Mouse (Mus musculus): ENCODE measurements around the gene Lrpap1.

The Lrpap1 gene

GRCm38 (mm10) chr5:35104960-35105921 is at the start of gene Lrpap1:
Lrpap1 (minus strand) TSS chr5:35105766.
- DNase-seq = peak; percentile 86

- DNase-seq = no peak
Measured at GRCm38 (mm10) chr5:35149939-35150338, 44.4 kb upstream of the Lrpap1 start.

DNA sequence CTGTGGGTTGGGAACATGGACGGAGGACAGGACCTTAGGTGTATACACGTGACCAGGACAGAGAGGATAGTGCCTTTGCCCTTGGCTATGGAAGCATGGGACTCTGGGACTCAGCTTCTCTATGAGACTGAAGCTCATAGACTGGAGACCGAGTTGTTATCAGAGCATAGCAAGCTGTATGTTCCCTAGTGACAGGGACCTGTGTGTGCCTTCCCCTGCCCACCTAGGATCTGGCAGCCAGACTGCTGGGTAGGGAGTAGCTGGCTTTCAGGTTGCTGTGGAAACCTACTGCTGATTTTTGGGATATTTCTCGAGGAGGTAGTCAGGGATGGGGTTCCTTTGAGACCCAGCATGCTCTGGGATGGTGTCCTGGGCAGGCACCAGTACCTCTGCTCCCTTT is 44.0 kb upstream of the Lrpap1 start:
- DNase-seq = no peak

DNA sequence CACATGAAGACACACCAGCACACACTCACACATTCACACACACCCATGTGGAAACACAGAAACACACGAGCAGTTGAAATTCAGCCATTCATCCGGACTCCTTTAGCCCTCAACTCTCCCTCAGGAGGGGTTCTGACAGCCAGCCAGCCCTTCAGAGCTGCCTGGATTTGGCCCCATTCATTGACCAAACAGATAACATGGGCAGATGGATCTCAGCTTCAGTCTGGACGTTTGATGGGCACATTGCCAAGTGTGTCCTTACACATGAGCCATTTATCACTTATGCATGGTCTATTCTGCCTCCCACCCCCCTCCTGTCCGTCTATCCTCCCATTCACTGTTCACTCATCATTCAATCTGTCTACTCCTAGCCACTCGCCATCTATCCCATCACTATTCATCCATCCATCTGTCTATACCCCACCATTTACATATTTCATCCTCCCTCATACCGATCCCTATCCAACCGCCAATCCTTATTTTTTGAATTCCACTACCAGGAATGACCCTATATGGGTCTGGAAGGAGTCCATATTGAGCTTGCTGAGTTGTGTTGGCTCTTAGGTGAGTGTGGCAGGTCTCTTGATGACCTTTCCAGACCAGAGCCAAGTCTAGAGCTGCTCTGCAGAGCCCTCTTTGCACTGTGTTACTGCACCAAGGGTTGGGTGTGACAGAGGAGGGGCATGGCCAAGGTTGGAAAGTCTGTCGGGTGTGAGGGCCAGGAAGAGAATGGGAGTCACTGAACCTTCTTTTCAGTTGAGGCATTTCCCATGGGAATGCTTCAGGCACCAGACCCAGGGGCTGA is 42.6 kb upstream of the Lrpap1 start:
- DNase-seq = no peak

GRCm38 (mm10) chr5:35147155-35147962 is 41.8 kb upstream of the Lrpap1 start:
- DNase-seq = no peak

- no peak for DNase-seq
Measured at GRCm38 (mm10) chr5:35146747-35147146, 41.2 kb upstream of the Lrpap1 start.

DNA sequence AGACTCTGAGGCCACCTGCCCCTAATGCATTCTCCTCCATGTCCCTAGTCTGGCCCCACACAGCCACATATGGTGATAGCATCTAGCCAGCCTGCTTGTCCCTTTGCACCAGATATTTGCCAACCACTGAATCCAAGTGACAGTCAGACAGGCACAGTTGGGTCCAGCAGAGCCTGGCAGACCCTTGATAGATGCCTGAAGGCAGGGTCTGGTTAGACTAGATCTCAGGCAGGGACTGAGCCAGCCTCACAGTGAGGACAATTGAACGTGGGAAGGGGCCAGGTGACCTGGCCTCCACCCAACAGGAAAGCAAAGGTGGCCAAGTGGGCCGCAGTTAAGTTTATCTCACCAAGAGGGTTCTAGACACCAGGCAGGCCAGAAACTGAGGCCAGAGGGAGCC is 39.1 kb upstream of the Lrpap1 start:
- DNase-seq = no peak

GRCm38 (mm10) chr5:35143460-35144245 is 38.1 kb upstream of the Lrpap1 start:
- no peak for DNase-seq

DNA sequence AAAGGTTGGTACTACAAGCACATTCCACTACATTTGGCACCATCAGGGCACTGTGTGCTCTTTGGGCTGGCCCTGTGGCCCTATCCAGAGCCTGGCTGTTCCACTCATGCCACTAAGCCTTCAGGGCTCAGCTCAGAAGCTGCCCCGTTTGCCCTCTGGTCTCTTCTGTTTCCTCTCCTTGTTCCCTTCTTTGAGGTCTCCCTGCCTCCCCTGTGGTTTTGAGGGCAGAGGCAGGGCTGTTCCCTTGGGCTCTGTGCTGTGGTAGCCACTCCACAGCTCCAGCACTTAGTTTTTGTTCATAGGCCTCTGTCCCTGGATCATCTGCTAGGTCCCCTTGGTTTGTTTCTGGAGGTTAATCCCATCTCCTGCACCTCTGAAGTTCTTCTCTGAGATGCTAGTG is 37.3 kb upstream of the Lrpap1 start:
- DNase-seq = no peak

- no peak for DNase-seq
Measured at GRCm38 (mm10) chr5:35141316-35141715, 35.8 kb upstream of the Lrpap1 start.

- no peak for DNase-seq
Measured at GRCm38 (mm10) chr5:35138183-35138611, 32.6 kb upstream of the Lrpap1 start.

GRCm38 (mm10) chr5:35137510-35138182 is 32.1 kb upstream of the Lrpap1 start:
- peak; percentile 77 for DNase-seq

- DNase-seq = no peak
Measured at GRCm38 (mm10) chr5:35135903-35136302, 30.3 kb upstream of the Lrpap1 start.

DNA sequence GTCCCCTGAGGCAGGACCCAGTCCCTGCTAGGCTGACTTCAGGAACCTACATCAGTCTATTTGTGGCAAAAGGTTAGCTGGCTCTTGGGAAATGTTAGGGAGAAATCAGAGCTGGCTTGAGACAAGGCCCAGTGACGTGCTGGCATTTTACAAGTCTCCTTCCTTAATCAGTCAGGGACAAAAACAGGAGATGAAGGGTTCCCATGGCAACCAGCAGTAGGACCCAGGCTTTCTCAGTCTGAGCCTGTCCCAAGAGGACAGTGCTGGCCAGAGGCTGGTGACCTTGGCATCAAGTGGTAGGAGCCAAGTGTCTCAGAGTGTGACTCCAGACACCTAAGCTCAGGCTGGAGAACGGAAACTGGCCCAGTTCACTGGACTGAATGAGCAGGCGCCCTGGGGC is 28.7 kb upstream of the Lrpap1 start:
- no peak for DNase-seq

DNA sequence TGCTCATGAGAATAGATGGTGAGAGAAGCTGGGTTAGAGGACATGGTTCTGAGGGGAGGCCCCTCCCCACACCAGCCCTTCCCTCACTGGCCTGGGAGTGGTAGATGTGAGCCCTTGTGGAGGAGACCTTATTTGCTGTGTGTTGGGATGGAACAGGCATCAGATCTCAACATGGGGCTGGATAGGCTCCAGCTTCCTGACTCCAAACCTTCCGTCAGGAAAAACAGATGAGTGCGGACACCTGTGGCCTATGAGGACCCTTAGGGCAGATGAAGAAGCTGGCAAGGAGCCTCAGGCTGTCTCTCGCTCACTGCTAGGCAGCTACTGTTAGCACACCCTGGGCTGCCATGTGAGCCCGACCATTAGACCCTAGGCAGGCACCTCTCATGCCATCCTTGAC is 27.9 kb upstream of the Lrpap1 start:
- no peak for DNase-seq

- no peak for DNase-seq
Measured at GRCm38 (mm10) chr5:35132278-35132980, 26.9 kb upstream of the Lrpap1 start.

- DNase-seq = peak; percentile 87
Measured at GRCm38 (mm10) chr5:35131773-35132172, 26.2 kb upstream of the Lrpap1 start.

- no peak for DNase-seq
Measured at GRCm38 (mm10) chr5:35131237-35131636, 25.7 kb upstream of the Lrpap1 start.

DNA sequence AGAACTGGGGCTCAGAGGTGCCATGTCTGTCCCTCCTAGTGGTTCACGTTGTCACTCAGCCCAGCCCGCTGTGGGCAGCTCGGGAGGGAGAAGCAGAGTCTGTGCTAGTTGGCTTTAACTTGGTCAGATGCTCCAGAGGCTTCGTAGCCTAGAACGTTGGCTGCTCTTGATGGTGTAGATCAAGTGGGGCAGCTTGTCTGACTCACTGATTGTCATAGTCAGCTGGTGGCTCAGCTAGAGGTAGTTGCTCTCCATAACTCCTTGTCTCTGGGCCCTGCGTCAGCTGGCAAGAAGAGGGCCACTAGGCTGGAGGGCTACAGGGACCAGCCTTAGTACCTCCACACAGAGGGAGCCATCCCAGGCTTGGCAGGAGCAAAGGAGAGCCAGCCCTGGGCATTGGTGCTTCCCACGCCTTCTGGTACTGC is 24.2 kb upstream of the Lrpap1 start:
- no peak for DNase-seq

DNA sequence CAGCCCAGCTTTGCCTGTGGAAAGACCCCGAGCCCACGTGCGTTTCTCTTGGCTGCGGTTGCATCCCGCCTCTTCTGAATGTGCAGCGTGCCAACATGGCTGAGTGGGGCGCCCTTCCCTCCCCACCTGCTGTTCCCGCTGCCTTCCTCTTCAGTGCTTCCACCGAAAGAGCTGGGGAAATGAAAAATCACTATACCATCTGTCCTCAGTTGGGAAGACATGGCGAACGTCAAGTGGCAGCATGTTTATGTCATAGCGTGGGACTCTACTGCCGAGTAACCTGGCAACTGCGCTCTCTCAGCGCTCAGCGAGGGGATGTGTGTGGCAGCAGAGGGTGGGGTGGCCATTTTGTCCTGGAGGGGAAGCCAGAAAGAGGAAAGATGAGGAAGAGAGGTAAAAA is 23.6 kb upstream of the Lrpap1 start:
- DNase-seq = peak; percentile 55

DNA sequence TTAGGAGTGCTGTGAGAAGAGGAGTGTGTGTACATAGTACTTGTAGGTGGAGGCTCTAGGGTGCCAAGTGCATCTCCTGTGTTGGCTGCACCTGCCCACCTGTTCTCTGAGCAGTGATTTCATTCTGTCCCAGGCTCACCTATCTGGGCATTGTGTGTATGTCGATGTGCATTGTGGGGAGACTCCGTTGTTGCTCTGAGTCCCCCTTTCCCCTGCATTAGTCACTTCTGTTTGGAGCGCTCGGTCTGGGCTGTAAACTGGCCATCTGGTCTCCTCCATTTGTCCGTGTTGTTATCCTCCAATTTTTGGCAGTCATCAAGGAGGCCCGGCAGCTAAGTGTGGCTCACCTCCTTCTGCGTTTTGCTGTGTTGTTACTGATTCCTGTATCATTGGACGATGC is 14.5 kb upstream of the Lrpap1 start:
- DNase-seq = no peak

Data from right cerebral cortex, postnatal 14 days (tissue).